Mouse (Mus musculus) lung, embryonic 14.5 days (tissue): ENCODE measurements around the gene Ttc28. TPM values are rescaled to one million over a fixed set of nuclear protein-coding genes. Genes with fewer than 3 reads are reported as not detected.
A peak's percentile ranks its signal among the peaks of the same experiment; 100 is the strongest.
"Not testable (repeated sequence)": the region's sequence is repeated elsewhere in the genome, so short reads cannot be mapped to it uniquely, and the experiment has no call there.

Experiments
- ATAC-seq: fragments of 200-750 bp; cut with Nextera tagmentation; 2 replicates; pipeline ENCODE4 v1.8.0; 2017; ENCODE audit warnings: mild to moderate bottlenecking, moderate TSS enrichment, moderate library complexity; ENCODE audit not compliant: insufficient read depth
- DNase-seq: peaks from one replicate; pipeline ENCODE4 v3.0.0-alpha.2; 2015
- H3K27ac ChIP-seq: fragments of 300-500 bp; sonication (generic); 2 replicates; pipeline ENCODE4 v1.5.1; 2014; ENCODE audit warnings: low read depth, mild to moderate bottlenecking, moderate library complexity
- H3K27me3 ChIP-seq: fragments of 300-500 bp; sonication (generic); 2 replicates; pipeline ENCODE4 v1.6.1; 2014; ENCODE audit warnings: low read length, control low read depth; ENCODE audit not compliant: insufficient read depth
- H3K36me3 ChIP-seq: fragments of 300-500 bp; sonication (generic); 2 replicates; pipeline ENCODE4 v1.6.1; 2014; ENCODE audit warnings: control low read depth; ENCODE audit not compliant: insufficient read depth
- H3K4me1 ChIP-seq: fragments of 300-500 bp; sonication (generic); 2 replicates; pipeline ENCODE4 v1.6.1; 2014; ENCODE audit warnings: antibody characterized with exemption, control low read depth; ENCODE audit not compliant: insufficient read depth
- H3K4me2 ChIP-seq: fragments of 300-500 bp; sonication (generic); 2 replicates; pipeline ENCODE4 v1.6.1; 2014; ENCODE audit warnings: mild to moderate bottlenecking
- H3K4me3 ChIP-seq: fragments of 300-500 bp; sonication (generic); 2 replicates; pipeline ENCODE4 v1.5.1; 2014; ENCODE audit warnings: low read depth, low read length
- H3K9ac ChIP-seq: fragments of 300-500 bp; sonication (generic); 2 replicates; pipeline ENCODE4 v1.6.1; 2014
- H3K9me3 ChIP-seq: fragments of 300-500 bp; sonication (generic); 2 replicates; pipeline ENCODE4 v1.6.1; 2016; ENCODE audit warnings: low read depth, low read length, control low read depth
- CTCF ChIP-seq: IDR thresholded peaks from 2 replicates; pipeline ENCODE4 v1.5.1; 2016; ENCODE audit warnings: antibody characterized with exemption, low read depth
- WGBS: fragments of 180-500 bp; shearing (Covaris S2); extraction: QIAGEN DNeasy Blood & Tissue Kit; methylation state at CpG from one replicate; pipeline ENCODE4 v1.1.7; 2014; 5-methylcytosine and 5-hydroxymethylcytosine counted together
- polyA plus RNA-seq: library from polyadenylated mRNA; unstranded; fragments of >200 nt; fragmentation: Nextera tagmentation; extraction: Ambion mirVana; gene quantifications from 2 replicates; pipeline ENCODE4 v1.2.1, GENCODE M21; 2014

Ttc28 gene
- polyA plus RNA-seq, 1 experiment from 2014 or later = 15.2 TPM

GRCm38 (mm10) chr5:111247571-111248265 is 368.1 kb downstream of the Ttc28 start:
- Histone ChIP-seq H3K36me3 (no peaks in the 10 kb centered on the region), H3K4me1 (0 out of 2 replicates have a peak, but pooled peaks cover 3% of the 10 kb centered on the region), H3K9ac (no peak overlapping the region), H3K27me3 (no peaks in the 10 kb centered on the region), H3K27ac (no peak overlapping the region), H3K4me2 (no peak overlapping the region), H3K4me3 (no peak overlapping the region), H3K9me3 (no peaks in the 10 kb centered on the region)
- TF ChIP-seq CTCF = no peak
- ATAC-seq (no peak), DNase-seq (no peak)
- 58% methylated on average over 10 of the region's 10 CpGs for WGBS

GRCm38 (mm10) chr5:111252147-111252546 is 372.5 kb downstream of the Ttc28 start:
- no peak for TF ChIP-seq CTCF

GRCm38 (mm10) chr5:111254362-111254761 is 374.8 kb downstream of the Ttc28 start:
- no peaks in the 10 kb centered on the region for H3K27me3 ChIP-seq
- no peak overlapping the region for H3K4me2 ChIP-seq
- H3K27ac ChIP-seq = no peak overlapping the region
- no peak overlapping the region for H3K9ac ChIP-seq
- TF ChIP-seq CTCF = no peak
- ATAC-seq = no peak
- H3K4me3 ChIP-seq = no peak overlapping the region
- WGBS = 84% methylated on average over 9 of the region's 9 CpGs
- no peaks in the 10 kb centered on the region for H3K9me3 ChIP-seq
- H3K4me1 ChIP-seq = peaks cover 10% of the 10 kb centered on the region; the same call in 1 of the 2 replicates
- H3K36me3 ChIP-seq = no peaks in the 10 kb centered on the region
- DNase-seq = no peak

More at GRCm38 (mm10) chr5:111252147-111252546, 372.5 kb downstream of the Ttc28 start:
- H3K27ac ChIP-seq = no peak overlapping the region
- H3K4me3 ChIP-seq = no peak overlapping the region
- H3K4me1 ChIP-seq = peaks cover 13% of the 10 kb centered on the region; the same call in 1 of the 2 replicates
- H3K36me3 ChIP-seq = no peaks in the 10 kb centered on the region
- WGBS = 82% methylated on average over 3 of the region's 3 CpGs
- no peak overlapping the region for H3K4me2 ChIP-seq
- H3K9ac ChIP-seq = no peak overlapping the region
- no peaks in the 10 kb centered on the region for H3K9me3 ChIP-seq
- DNase-seq = no peak
- no peak for ATAC-seq
- H3K27me3 ChIP-seq = no peaks in the 10 kb centered on the region

- WGBS = 73% methylated on average over 11 of the region's 11 CpGs
- Histone ChIP-seq H3K27me3 (no peaks in the 10 kb centered on the region), H3K9ac (no peak overlapping the region), H3K4me1 (peaks cover 10% of the 10 kb centered on the region; the same call in 1 of the 2 replicates), H3K9me3 (no peaks in the 10 kb centered on the region), H3K4me3 (no peak overlapping the region), H3K27ac (no peak overlapping the region), H3K4me2 (no peak overlapping the region), H3K36me3 (no peaks in the 10 kb centered on the region)
- TF ChIP-seq CTCF = no peak
- DNase-seq (no peak), ATAC-seq (no peak)
Observed at GRCm38 (mm10) chr5:111254781-111255180, 375.2 kb downstream of the Ttc28 start.

GRCm38 (mm10) chr5:111256181-111256580 is 376.6 kb downstream of the Ttc28 start:
- Histone ChIP-seq H3K27me3 (no peaks in the 10 kb centered on the region), H3K4me3 (no peak overlapping the region), H3K27ac (no peak overlapping the region), H3K9me3 (no peaks in the 10 kb centered on the region), H3K36me3 (peaks cover 5% of the 10 kb centered on the region; the same call in 1 of the 2 replicates), H3K4me2 (no peak overlapping the region), H3K4me1 (peaks cover 10% of the 10 kb centered on the region; the same call in 1 of the 2 replicates), H3K9ac (no peak overlapping the region)
- ATAC-seq (peak; percentile 55), DNase-seq (peak; percentile 68)
- WGBS = 14% methylated on average over 7 of the region's 7 CpGs
- TF ChIP-seq CTCF = no peak

- no peak overlapping the region for H3K4me2 ChIP-seq
- H3K27me3 ChIP-seq = no peaks in the 10 kb centered on the region
- ATAC-seq = no peak
- H3K4me3 ChIP-seq = no peak overlapping the region
- peak; percentile 82 for TF ChIP-seq CTCF
- H3K36me3 ChIP-seq = peaks cover 5% of the 10 kb centered on the region; the same call in 1 of the 2 replicates
- no peak overlapping the region for H3K9ac ChIP-seq
- no peak overlapping the region for H3K27ac ChIP-seq
- WGBS = 8% methylated on average over 2 of the region's 2 CpGs
- peak; percentile 87 for DNase-seq
- H3K4me1 ChIP-seq = peaks cover 17% of the 10 kb centered on the region
- no peaks in the 10 kb centered on the region for H3K9me3 ChIP-seq
Observed at GRCm38 (mm10) chr5:111257127-111257526, 377.5 kb downstream of the Ttc28 start.

DNA sequence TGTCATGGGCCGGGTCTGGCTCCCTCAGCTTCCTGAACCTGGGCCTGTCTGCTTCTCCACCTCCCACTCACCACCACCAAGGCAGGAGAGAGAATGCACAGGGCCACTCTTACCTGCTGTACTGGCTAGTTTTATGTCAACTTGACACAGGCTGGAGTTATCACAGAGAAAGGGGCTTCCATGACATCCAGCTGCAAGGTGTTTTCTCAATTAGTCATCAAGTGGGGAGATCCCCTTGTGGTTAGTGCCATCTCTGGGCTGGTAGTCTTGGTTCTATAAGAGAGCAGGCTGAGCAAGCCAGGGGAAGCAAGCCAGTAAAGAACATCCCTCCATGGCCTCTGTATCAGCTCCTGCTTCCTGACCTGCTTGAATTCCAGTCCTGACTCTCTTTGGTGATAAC is 381.6 kb downstream of the Ttc28 start:
- H3K9ac ChIP-seq, H3K4me3 ChIP-seq, H3K4me2 ChIP-seq, H3K27me3 ChIP-seq, DNase-seq, H3K36me3 ChIP-seq, H3K9me3 ChIP-seq, ATAC-seq, H3K27ac ChIP-seq: not testable (repeated sequence)
- peaks cover 24% of the 10 kb centered on the region for H3K4me1 ChIP-seq
- 60% methylated on average over 1 of the region's 1 CpGs for WGBS
